Mouse (Mus musculus) induced T-regulatory cell, adult 2 months (primary cell): ENCODE results near the gene Zfp318.

Source experiments
- DNase-seq: peaks from one replicate; pipeline ENCODE4 v3.0.0-alpha.2; 2012; ENCODE audit warnings: low read depth

The Zfp318 gene

DNA sequence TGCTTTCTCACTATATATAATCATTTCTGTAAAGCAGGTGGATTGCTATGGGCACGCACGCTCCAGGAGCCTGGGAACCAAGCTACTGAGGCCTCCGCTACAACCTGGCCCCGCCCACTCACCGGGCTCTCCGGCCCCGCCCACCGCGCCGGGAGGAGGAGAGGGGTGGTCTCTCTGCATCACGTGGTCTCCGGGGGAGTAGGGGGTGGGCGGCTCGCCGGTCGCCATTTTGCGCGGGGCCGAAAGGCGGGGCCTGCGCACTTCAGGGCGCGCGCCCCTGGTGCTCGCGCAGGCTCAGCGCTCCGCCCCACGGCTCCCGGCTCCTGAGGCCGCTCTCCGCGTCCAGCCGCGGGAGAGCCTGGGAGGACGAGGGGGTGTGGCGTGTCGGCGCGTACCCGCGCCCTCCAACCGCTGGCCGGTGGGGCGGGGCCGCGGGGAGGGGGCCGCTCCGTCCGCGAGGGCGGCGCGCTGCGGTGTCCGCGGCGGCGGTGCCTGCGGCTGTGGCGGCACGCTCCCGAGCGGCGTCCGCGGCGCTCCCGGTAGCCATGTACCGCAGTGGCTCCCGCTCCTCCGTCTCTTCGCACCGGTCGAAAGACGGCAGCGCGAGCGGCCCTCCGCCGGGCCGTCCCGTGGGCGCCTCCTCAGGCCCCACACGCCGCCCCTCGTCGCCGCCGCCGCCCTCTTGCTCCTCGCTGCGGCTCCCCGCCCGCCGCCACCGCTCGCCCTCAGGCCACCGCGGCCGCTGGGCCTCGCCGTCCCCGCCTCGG is at the start of gene Zfp318:
TSS of gene Zfp318 (plus strand) at position 438 of the 767 bp plus-strand sequence.
- DNase-seq, result peak; percentile 95

DNA sequence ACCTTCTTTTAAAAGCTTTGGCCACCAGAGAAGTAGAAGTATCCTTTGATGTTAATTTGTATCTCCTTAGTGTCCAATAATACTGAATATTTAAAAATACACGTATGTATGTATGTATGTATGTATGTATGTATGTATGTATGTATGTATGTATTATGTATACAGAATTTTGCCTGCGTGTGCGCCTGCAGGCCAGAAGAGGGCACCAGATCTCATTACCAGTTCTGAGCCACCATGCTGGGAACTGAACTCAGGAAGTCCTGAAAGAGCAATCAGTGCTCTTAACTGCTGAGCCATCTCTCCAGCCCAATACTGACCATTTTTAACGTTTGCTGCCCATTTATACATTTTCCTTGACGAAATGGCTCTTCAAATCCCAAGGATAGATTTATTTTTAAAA is 47.1 kb upstream of the Zfp318 start:
- DNase-seq, result peak; percentile 69

DNA sequence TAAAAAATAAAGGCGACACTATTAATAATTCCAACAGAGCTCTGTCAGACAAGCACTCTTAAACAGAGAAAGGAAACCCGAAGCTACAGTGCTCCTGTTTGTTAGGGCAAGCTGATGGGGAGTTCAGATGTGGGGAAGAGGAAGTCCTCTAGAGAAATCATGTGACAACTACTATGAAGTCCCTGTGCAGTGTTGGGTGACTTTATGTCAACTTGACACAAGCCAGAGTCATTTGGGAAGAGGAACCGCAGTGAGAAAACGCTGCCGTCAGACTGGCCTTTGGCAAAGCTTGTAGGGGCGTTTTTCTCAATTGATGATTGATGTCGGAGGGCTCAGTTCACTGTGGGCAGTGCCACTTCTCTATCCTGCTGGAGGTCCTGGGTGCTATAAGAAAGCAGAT is 42.3 kb upstream of the Zfp318 start:
- DNase-seq, result no peak

DNA sequence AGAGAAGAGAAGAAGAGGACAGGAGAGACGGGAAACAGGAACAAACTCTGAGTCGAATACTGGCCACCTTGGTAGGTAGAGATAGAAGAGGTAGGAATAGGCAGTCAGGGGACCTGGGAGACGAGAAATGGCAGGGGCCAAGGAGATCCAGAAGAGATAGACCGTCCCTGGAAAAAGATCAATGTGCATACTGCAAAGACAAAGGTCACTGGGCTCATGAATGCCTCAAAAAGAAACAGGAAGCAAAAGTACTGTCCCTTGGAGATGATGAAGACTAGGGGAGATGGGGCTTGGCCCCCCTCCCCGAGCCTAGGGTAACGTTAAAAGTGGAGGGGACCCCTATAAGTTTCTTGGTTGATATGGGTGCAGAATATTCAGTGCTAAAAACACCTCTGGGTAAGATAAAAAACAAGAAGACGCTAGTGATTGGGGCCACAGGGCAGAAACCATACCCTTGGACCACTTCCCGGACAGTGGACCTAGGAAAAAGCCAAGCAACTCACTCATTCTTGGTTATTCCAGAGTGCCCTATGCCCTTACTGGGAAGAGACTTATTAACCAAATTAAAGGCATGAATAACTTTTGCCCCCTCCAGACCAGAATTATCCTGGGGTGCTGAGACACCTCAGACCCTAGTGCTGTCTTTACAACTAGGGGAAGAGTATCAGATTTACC is 32.4 kb upstream of the Zfp318 start:
- no peak for DNase-seq

DNA sequence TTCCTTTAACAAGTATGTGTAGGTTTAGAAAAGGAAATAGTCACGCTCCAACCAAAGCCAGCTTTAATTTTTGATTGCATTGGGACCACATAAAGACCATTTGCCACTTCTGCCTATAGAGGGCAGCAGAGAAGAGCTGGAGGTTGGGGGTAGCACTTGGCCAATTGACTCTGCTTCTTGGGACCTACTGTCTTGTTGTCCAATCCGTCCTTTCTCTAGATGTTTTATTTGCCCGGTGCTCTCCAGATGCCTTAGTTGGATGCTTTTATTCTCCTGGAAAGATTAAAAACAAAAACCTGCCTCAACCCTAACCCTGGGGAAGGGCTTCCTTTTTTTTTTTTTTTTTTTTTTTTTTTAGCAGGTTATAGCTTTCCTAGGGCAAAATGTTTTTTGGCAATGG is 11.7 kb upstream of the Zfp318 start:
- peak; percentile 82 for DNase-seq

DNA sequence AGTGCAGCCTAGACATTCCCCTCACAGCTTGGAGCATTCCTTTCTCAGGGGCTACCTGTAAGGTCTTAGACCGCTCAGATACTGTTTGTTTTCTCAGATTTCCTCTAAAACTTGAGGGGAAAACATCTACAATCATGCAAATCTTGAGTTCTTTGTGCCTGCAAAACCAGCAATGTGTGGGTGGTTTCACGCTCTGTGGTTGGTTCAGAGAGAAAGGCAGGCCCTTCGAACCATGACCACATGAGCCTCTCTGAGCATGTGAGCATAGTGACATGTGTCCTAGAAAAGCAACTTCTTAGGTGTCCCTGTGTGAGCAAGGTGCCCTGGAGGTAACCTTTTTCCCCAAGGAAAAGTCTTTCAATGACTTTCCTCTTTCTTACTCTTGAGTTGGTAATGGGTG is 5.0 kb upstream of the Zfp318 start:
- peak; percentile 32 for DNase-seq

DNA sequence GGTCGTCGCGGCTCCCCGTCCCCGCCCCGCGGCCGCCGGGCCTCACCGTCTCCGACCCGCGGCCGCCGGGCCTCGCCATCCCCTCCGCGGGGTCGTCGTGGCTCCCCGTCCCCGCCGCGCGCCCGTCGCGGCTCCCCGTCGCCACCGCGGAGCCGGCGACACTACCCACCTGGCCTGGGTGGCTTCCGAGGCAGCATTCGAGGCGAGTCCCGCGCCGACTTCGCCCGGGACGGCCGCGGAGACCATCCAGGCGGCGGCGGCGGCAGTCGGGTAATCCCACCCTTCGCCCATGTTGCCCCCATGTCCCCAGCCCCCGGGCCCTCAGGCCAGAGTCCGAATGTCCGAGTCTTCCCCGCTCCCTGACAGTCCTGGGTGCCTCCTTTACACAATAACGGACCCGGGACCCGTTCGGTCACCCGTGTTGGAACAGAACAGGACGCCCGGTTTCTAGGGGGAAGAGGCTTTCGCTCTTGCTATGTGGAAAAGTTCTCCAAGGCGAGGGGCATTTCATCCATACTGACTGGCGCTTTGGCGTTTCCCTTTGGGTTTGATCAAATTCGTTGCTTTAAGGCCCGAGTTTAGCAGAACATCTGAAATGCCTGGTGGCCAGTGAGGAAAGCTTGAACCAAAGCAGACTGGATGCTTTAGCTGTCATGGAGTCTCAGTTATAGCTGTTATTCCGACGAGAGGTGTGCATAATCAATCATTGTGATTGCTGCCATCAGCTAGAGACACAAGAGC is 700 bp downstream of the Zfp318 start:
- DNase-seq, result peak; percentile 50

DNA sequence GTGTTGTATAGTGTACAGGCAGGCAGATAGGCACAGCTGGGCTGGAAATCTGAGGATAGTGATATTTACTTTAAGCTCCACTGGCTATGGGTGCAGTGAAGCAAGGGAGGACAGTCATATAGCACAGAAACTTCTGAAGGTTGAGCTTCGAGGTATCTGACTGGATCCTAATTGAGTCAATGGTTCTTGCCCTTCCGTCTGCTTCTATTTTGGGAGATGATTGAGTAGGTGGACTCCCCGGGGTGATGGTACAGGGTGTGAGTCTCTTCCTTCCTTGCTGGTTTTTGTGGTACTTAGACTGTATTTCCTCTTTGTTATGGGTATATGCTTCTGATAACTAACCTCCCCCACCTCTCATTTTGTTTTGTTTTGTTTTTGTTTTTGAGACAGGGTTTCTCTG is 4.7 kb downstream of the Zfp318 start:
- DNase-seq, result peak; percentile 70

DNA sequence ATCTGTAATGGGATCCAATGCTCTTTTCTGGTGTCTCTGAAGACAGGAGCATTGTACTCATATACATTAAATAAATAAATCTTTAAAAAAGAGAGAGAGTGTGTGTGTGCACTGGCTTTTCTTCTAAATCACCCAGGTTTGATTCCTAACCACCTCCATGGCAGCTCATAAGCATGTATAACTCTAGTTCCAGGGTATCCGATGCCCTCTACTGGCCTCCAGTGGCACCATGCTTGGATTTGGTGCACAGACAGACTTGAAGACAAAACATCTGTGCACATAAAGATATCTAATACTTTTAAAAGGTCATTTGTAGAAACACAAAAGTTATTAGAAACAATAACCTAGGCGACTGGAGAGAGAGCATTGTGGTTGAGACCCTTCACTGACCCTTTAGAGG is 9.5 kb downstream of the Zfp318 start:
- DNase-seq, result peak; percentile 72

DNA sequence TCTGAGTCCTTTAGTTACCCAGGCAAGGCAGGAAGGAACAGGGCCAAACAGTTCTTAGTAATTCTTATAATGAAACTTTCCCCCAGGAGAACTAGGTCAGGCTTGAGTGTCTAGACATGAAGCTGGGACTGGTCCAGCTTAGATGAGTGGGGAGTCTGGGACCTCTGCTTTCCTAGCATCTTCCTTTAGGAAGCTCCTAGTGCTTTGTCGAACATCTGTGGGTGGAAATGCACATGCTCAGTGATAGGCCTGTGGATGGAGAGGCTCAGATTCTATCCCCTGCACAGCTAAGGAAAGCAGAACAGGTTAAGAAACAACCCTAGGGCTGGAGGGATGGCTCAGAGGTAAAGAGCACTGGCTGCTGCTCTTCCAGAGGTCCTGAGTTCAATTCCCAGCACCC is 11.1 kb downstream of the Zfp318 start:
- no peak for DNase-seq

DNA sequence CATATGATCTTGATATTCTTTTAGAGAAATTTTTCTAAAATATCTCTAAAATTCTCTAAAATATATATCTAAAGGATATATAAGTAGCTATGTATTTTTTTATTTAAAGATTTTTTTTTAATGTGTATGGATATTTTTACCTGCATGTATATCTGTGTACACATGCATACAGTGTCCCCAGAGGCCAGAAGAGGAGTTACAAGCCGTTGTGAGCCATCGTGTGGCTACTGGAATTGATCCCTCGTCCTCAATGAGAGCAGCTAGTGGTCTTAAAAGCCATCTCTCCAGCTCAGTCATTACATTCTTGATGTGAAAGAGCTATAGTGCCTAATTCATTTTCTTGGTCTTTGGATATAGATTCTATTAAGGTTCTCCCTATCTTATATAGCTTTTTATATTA is 24.9 kb downstream of the Zfp318 start:
- DNase-seq, result peak; percentile 27

DNA sequence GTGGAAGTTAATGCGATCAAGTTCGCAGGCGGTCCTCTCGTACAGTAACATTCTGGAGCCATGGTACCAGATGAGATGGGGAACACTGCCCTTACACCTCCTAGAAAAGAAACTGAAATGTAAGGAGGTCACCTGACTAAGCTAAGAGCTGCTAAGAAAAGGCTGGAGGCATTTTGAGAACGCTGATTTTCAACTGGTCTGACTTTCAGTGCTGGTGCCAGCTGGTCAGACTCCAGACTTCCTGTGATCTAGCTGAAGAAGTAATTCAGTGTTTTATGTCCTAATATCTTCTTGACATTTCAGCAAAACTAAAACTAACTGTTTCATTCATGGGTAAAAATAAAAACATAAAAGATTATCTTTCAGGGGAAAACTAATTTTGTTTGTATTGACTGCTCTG is 35.1 kb downstream of the Zfp318 start:
- no peak for DNase-seq

DNA sequence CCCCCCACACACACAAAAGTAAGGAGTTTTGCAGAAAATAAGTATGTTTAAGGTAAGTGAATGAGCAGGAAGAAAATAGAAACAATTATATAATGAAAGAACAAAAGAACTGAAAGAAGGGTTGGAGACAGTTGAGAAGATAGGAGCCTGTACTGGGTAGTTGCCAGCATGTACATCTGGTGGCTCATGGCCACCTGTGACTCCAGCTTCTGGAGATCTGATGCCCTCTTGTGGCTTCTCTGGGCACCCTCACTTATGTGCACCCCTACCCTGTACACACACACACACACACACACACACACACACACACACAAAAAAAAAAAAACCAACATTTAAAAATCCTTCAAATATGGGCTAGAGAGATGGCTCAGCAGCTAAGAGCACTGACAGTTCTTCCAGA is 36.2 kb downstream of the Zfp318 start:
- DNase-seq, result no peak

DNA sequence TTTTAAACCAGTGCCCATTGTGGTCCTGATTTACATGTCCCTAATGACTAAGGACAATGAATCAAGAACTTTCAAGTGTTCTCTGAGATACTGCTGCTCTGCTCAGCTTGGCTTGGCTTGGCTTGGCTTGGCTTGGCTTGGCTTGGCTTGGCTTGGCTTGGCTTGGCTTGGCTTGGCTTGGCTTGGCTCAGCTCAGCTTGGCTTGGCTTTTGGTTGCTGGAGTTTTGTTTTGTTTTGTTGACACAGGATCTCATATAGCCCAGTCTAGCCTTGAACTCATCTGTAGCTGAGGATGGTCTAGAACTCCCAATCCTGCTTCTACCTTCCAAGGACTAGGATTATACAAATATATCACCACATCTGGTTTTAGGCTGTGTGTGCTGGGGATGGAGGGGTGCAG is 43.0 kb downstream of the Zfp318 start:
- DNase-seq, result no peak

DNA sequence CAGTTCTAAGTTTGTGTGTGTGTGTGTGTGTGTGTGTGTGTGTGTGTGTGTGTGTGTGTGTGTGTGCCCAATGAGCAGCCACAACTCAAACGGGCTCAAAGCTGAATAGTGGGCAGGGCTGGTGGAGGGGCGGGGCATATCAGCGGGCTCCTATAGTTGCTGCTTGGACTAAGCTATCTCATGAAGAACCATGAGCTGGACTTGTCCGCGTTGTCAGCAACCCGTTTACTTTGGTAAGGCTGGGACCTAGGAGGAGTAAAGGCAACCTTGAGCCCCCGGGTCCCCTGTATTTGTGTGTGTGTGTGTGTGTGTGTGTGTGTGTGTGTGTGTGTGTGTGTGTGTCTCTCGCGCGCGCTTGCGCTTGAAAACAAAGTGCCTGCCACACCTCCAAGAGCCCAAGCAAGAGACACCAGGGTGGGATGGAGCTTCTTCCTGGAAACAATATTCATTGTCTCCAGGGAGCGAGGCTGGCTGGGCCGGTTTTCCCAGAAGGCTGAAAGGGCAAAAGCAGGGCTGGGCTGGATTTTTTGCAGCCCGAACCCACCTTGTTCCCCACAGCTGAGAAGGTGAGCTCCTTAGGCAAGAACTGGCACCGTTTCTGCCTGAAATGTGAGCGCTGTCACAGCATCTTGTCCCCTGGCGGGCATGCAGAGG is 45.4 kb downstream of the Zfp318 start, which contains the start of gene Crip3:
TSS of gene Crip3 (plus strand) at position 166 of the 654 bp plus-strand sequence.
- no peak for DNase-seq

DNA sequence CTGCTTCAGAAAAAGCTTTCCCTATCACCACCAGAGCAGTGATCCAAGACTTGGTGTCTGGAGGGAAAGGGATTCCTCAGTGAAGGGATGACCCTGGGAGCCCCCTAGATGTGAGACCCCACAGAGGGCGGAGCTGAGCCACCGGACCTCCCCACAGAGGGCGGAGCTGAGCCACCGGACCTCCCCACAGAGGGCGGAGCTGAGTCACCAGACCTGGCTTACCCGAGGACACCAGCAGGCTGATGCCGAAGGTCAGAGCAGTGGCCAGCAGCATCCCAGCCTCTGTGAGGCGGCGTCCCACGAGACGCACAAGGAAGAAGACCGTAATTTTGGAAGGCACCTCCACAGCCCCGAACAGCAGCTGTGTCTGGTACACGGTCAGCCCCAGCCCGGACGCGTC is 50.1 kb downstream of the Zfp318 start:
- no peak for DNase-seq

DNA sequence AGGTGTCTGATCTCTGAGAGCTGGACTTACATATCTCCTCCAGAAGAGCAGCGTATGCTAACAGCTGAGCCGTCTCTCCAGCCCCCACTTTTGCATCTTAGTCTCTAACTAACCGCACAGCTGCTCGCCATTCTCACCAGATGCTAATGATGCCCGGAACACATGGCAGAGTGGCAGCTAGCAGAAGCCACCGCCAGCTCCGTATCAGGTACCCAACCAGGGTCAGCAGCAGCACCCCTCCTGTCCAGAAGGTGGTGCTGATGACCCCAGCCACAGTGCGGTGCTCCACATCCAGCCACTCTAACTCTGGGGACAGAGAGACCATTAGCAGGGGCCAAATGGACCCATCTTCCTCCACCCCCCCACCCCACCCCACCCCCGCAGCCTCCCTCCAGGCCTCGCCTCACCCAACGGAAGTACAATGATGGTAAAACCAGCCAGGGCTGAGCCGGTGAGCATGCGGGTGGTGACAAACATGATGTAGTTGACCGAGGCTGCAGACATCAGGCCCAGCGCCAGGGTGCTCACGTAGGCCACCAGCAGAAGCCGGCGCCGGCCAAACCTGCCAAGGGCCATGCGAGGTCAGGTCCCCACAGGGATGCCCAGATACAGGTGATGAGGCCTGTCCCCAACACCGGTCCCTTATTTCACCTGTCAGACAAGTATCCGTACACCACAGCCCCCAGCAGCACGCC is 53.3 kb downstream of the Zfp318 start:
- DNase-seq, result peak; percentile 32

DNA sequence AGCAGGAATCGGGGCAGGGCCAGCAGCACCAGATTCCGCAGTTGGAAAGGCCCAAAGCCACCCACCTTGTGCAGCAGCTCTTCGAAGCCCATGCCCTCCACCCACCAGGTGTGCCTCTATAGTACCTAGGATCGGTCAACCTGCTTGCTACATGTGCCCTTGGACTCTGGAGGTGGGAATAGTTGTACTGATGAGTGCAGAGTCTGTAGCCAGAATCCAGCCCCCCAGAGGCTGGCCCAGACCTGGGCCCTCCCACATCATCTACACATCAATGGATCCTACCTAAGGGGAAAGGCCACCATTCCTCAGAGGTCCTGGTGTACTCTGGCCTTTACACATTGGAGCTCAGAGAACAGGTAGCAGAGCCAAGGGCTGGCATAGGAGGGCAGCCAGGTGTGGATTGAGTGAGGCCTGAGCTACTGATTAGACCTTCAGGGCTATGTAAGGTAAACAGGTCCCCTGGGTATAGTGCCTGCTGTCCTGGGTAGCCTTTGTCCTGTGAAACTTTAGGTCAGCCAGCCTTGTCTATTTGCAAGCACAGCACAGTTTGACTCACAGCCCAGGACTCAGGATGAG is 54.9 kb downstream of the Zfp318 start, which contains the start of gene Slc22a7:
TSS of gene Slc22a7 (minus strand) at position 160 of the 576 bp plus-strand sequence.
- no peak for DNase-seq

DNA sequence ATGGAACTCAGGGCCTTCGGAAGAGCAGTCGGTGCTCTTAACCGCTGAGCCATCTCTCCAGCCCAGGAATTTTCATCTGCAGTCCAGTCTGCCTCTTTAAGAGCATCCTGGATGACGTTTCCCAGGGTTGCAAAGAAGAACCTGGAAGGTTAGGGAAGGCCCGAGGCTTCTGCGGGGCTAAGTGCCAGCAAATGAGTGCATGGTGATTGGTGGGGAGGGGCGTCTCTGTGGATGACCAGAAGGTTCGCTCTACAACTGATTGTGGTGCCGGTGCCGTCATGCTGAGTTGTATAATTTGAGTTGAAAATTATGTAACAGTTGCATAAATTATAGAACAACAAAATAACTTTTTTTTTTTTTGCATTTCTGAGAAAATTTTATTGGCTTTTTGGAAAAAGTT is 55.6 kb downstream of the Zfp318 start:
- DNase-seq, result no peak

DNA sequence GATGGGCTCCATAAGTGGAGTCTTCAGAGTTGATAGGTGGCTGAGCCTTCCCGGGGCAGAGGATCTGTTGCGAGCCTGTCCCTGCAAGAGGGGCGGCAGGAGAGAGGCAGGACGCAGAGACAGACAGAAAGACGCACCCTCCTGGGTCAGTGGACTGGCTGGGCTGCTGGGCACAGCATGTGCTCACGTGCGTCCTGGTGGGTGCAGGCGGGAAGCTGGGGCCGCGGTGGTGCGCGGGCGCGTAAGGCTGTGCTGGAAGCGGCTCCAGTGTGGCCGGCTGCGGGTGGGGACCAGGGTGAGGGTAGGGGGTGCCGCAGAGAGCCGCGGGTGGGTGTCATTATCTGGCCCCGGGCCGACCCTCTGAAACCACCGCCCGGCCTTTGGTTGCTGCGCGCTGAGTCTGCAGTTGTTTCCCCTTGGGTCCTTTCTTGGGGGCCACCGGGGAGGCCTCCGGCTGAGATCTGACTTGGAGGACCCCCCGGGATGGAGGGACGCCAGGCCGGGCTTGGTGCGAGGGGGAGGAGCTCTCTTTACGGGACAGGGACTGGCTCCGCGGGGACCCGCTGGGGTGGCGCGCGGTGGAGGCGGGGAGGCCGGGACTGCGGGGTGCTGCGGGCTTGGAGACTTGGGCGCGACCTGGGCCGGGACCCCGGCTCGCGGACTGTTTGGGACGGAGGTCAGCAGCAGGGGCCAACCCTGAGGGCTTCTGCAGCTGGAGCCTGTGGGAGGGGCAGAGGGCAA is 61.5 kb downstream of the Zfp318 start:
- DNase-seq, result no peak

DNA sequence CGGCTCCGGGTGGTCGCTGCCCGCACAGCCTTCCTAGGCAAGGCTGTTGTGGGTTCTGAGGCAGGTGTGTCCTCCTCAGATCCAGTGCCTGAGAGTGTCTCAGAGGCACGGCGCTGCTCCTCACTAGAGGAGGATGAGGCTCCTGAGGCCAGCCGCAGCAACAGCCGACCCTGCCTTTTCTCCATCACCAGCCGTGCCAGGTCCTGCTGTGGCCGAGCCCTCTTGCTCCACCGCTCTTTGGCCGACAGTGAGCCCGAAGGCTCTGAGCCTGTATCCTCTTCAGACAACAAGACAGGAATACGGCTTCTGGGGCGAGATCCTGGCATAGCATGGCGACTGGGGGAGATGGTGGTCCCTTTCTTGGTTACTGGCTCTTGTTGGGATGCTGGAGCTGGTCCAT is 62.7 kb downstream of the Zfp318 start:
- no peak for DNase-seq
